Mouse (Mus musculus): ENCODE data around the gene Cnnm2. TPM values are rescaled to one million over a fixed set of nuclear protein-coding genes. Genes with fewer than 3 reads are reported as not detected.

Cnnm2 gene
- total and polyA plus RNA-seq, 3 experiments: 4.0 to 10.7 TPM; not detected in 1

DNA sequence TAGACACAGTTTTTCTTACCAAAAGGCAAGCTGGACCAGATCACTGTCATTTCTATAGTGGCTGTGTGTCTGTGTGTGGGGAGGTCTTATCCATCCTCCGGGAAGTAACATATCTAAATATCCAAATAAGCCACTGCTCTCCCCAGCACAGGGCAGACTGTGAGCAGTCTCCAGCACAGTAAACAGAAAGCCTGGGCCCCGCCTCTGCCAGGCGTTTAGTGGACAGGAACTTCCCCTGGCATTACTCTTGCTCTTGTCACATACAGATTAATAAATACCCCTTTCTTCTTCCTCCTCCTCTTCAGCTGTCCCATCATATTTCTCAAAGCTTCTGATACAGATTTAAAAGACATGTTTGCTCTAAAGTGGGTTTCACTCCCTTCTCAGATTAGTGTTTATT lies 101.2 kb downstream of the Cnnm2 start (continued):
- no peak for TF ChIP-seq ZNF384 (IDR thresholded peaks at IDR 0.05; ENCODE audit: low read depth, low read length)
- TF ChIP-seq NELFE (IDR thresholded peaks at IDR 0.05; ENCODE audit: low read depth, low read length): no peak; the same call in 1 of the 2 replicates
- TF ChIP-seq TBP (IDR thresholded peaks at IDR 0.05; ENCODE audit: low read depth, low read length): no peak
- no peak for TF ChIP-seq UBTF (IDR thresholded peaks at IDR 0.05; ENCODE audit: borderline replicate concordance, insufficient read depth, low read depth, low read length)
- TF ChIP-seq RAD21 (IDR thresholded peaks at IDR 0.05; ENCODE audit: low read depth, low read length): no peak; the same call in 1 of the 2 replicates
- peak; percentile 36; the same call in 1 of the 2 replicates for TF ChIP-seq ETS1 (IDR thresholded peaks at IDR 0.05; ENCODE audit: low read depth, low read length)
- TF ChIP-seq ZKSCAN1 (IDR thresholded peaks at IDR 0.05; ENCODE audit: low read depth, low read length): no peak; the same call in 1 of the 2 replicates
- TF ChIP-seq POLR2AphosphoS2 (IDR thresholded peaks at IDR 0.05; ENCODE audit: low read length): no peak
- TF ChIP-seq BHLHE40 (IDR thresholded peaks at IDR 0.05; ENCODE audit: borderline replicate concordance, low read depth, low read length): no peak
- TF ChIP-seq NRF1 (IDR thresholded peaks at IDR 0.05; ENCODE audit: insufficient read depth, low read depth, low read length, poor library complexity, severe bottlenecking): no peak
- TF ChIP-seq CHD1 (IDR thresholded peaks at IDR 0.05; ENCODE audit: low read depth, low read length): no peak
- peak; percentile 18; the same call in 1 of the 2 replicates for TF ChIP-seq SIN3A (IDR thresholded peaks at IDR 0.05; ENCODE audit: low read length)
- no peak for TF ChIP-seq E2F4 (IDR thresholded peaks at IDR 0.05; ENCODE audit: borderline replicate concordance, low read depth, low read length)
- TF ChIP-seq SMC3 (IDR thresholded peaks at IDR 0.05; ENCODE audit: low read depth, low read length): no peak
- TF ChIP-seq JUND (IDR thresholded peaks at IDR 0.05; ENCODE audit: low read depth, low read length): no peak
- no peak for TF ChIP-seq POLR2A (IDR thresholded peaks at IDR 0.05; ENCODE audit: control insufficient read depth in 1 of 2, insufficient read depth in 1 of 2, low read depth in 1 of 2, low read length in 2 of 2, poor library complexity in 1 of 2)
- TF ChIP-seq USF2 (IDR thresholded peaks at IDR 0.05; ENCODE audit: borderline replicate concordance in 1 of 2, insufficient read depth in 1 of 2, low read depth in 1 of 2, low read length in 2 of 2): no peak
- no peak for TF ChIP-seq MEF2A (IDR thresholded peaks at IDR 0.05; ENCODE audit: extremely low read depth, insufficient replicate concordance, low read depth, low read length, poor library complexity, severe bottlenecking)
- TF ChIP-seq MAX (IDR thresholded peaks at IDR 0.05; ENCODE audit: low read length): no peak

DNA sequence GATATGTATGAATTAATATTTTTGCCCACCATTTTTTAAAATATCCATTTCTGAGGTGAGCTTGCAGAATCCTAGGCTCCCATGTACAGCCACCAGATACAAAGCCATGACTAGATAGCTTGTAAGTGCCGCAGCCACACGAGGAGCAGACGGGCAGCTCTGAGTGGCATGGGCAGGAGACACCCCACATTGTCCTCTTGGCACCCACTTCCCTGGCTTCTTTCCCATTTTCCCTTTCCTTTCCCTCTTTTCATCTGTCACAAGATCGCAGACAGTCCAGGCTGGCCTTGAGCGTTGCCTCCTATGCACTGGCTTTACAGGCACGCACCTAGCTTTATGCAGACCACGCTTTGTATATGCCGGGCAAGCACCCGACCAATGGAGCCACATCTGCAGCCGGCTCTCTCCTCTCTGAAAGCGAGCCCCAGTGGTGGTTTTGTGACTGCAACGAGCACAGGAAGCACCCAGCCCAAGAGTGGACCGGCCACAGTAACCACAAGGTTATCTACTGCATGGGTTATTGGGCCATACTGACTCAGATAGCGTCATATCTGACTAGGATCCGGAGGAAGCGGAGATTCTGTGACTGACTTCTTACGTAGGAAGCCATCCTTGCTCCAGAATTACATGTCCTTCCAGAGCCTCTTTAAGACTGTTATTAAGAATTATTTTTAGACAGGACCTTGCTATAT lies 102.0 kb downstream of the Cnnm2 start:
- H3K4me1 ChIP-seq (ENCODE audit: control insufficient read depth in 1 of 2, insufficient read depth in 2 of 2, low read length in 2 of 2): peaks cover 20 to 37% of the 10 kb centered on the region in 2 experiments
- no peaks in the 10 kb centered on the region for H3K79me2 ChIP-seq (ENCODE audit: control insufficient read depth, insufficient read depth, low read length, poor library complexity)
- H3K36me3 ChIP-seq (ENCODE audit: control insufficient read depth in 1 of 2, insufficient read depth in 2 of 2, low read length in 2 of 2): peaks cover 0 to 34% of the 10 kb centered on the region in 2 experiments; a peak in 2 of 4 replicates
- H3K27ac ChIP-seq (ENCODE audit: control insufficient read depth, low read depth, low read length): peak overlapping the region; percentile 84
- H3K27me3 ChIP-seq (ENCODE audit: control insufficient read depth in 1 of 2, insufficient read depth in 2 of 2, low read length in 2 of 2): no peaks in the 10 kb centered on the region
- DNase-seq (ENCODE audit: low read depth, low spot score): peak; percentile 87
- H3K9me3 ChIP-seq (replicated peaks; ENCODE audit: insufficient read depth, low read length): no peaks in the 10 kb centered on the region
- H3K9ac ChIP-seq (ENCODE audit: control insufficient read depth, low read depth, low read length, poor library complexity, severe bottlenecking): peak overlapping the region; percentile 59
- peak overlapping the region; percentile 25 to 30 for H3K4me3 ChIP-seq (ENCODE audit: control insufficient read depth in 1 of 2, insufficient read depth in 1 of 2, low read depth in 2 of 2, low read length in 2 of 2)
- TF ChIP-seq TCF12 (IDR thresholded peaks at IDR 0.05; ENCODE audit: low read depth, low read length) (peak; percentile 77), MEF2A (IDR thresholded peaks at IDR 0.05; ENCODE audit: extremely low read depth, insufficient replicate concordance, low read depth, low read length, poor library complexity, severe bottlenecking) (no peak), SIN3A (IDR thresholded peaks at IDR 0.05; ENCODE audit: low read length) (peak; percentile 62), MXI1 (IDR thresholded peaks at IDR 0.05; ENCODE audit: low read depth, low read length) (peak; percentile 50), GABPA (IDR thresholded peaks at IDR 0.05; ENCODE audit: low read depth, low read length) (0 out of 2 replicates have a peak, but pooled peaks have one; percentile 15), EP300 (IDR thresholded peaks at IDR 0.05; ENCODE audit: low read depth in 1 of 2, low read length in 2 of 2) (peak; percentile 83 to 91), MAZ (IDR thresholded peaks at IDR 0.05; ENCODE audit: low read depth, low read length) (no peak), CHD1 (IDR thresholded peaks at IDR 0.05; ENCODE audit: low read depth, low read length) (no peak), BHLHE40 (IDR thresholded peaks at IDR 0.05; ENCODE audit: borderline replicate concordance, low read depth, low read length) (no peak), ZKSCAN1 (IDR thresholded peaks at IDR 0.05; ENCODE audit: low read depth, low read length) (no peak), ZNF384 (IDR thresholded peaks at IDR 0.05; ENCODE audit: low read depth, low read length) (no peak), USF1 (IDR thresholded peaks at IDR 0.05; ENCODE audit: low read depth, low read length) (no peak), POLR2A (IDR thresholded peaks at IDR 0.05; ENCODE audit: control insufficient read depth in 1 of 2, insufficient read depth in 1 of 2, low read depth in 1 of 2, low read length in 2 of 2, poor library complexity in 1 of 2) (peak in 1 of 2 experiments; percentile 46; a peak in 1 of 4 replicates), RCOR1 (IDR thresholded peaks at IDR 0.05; ENCODE audit: low read depth, low read length) (peak; percentile 92), CHD2 (IDR thresholded peaks at IDR 0.05; ENCODE audit: low read length) (no peak), ZC3H11A (IDR thresholded peaks at IDR 0.05; ENCODE audit: low read depth, low read length) (0 out of 2 replicates have a peak, but pooled peaks have one; percentile 1), MYB (IDR thresholded peaks at IDR 0.05; ENCODE audit: low read depth, low read length) (no peak), ETS1 (IDR thresholded peaks at IDR 0.05; ENCODE audit: low read depth, low read length) (peak; percentile 86), TAL1 (IDR thresholded peaks at IDR 0.05; ENCODE audit: low read length) (peak; percentile 43; the same call in 1 of the 2 replicates), ZMIZ1 (IDR thresholded peaks at IDR 0.05; ENCODE audit: low read depth, low read length) (0 out of 2 replicates have a peak, but pooled peaks have one; percentile 38)
